Mouse (Mus musculus) forebrain, embryonic 16.5 days (tissue): Measurements from ENCODE around the gene Baiap2l1. TPM values are rescaled to one million over a fixed set of nuclear protein-coding genes. Genes with fewer than 3 reads are reported as not detected.

Source experiments
- ATAC-seq: fragments of 200-750 bp; cut with Nextera tagmentation; 2 replicates; pipeline ENCODE4 v1.8.0; 2017; ENCODE audit warnings: mild to moderate bottlenecking, moderate library complexity
- H3K27ac ChIP-seq: fragments of 300-500 bp; sonication (generic); 2 replicates; pipeline ENCODE4 v1.5.1; 2014; ENCODE audit warnings: low read length, control low read depth
- H3K27me3 ChIP-seq: fragments of 300-500 bp; sonication (generic); replicated peaks from 2 replicates; pipeline ENCODE4 v1.6.1; 2014; ENCODE audit warnings: low read length; ENCODE audit not compliant: control insufficient read depth, insufficient read depth
- H3K36me3 ChIP-seq: fragments of 300-500 bp; sonication (generic); 2 replicates; pipeline ENCODE4 v1.6.1; 2014; ENCODE audit not compliant: control insufficient read depth, insufficient read depth
- H3K4me1 ChIP-seq: fragments of 300-500 bp; sonication (generic); replicated peaks from 2 replicates; pipeline ENCODE4 v1.6.1; 2014; ENCODE audit warnings: low read length; ENCODE audit not compliant: control insufficient read depth, insufficient read depth
- H3K4me2 ChIP-seq: fragments of 300-500 bp; sonication (generic); 2 replicates; pipeline ENCODE4 v1.6.1; 2014; ENCODE audit warnings: mild to moderate bottlenecking, low read length, control low read depth
- H3K4me3 ChIP-seq: fragments of 300-500 bp; sonication (generic); replicated peaks from 2 replicates; pipeline ENCODE4 v1.5.1; 2014; ENCODE audit warnings: mild to moderate bottlenecking, low read length, control low read depth
- H3K9ac ChIP-seq: fragments of 300-500 bp; sonication (generic); replicated peaks from 2 replicates; pipeline ENCODE4 v1.6.1; 2014; ENCODE audit warnings: low read depth, low read length, control low read depth
- H3K9me3 ChIP-seq: fragments of 300-500 bp; sonication (generic); 2 replicates; pipeline ENCODE4 v1.6.1; 2016; ENCODE audit warnings: low read length; ENCODE audit not compliant: control insufficient read depth
- WGBS: fragments of 180-500 bp; shearing (Covaris S2); extraction: QIAGEN DNeasy Blood & Tissue Kit; methylation state at CpG from one replicate; pipeline ENCODE4 v1.1.7; 2014; 5-methylcytosine and 5-hydroxymethylcytosine counted together
- polyA plus RNA-seq: library from polyadenylated mRNA; unstranded; fragments of >200 nt; fragmentation: Nextera tagmentation; extraction: Ambion mirVana; gene quantifications from 2 replicates; pipeline ENCODE4 v1.2.1, GENCODE M21; 2015

Gene Baiap2l1
- polyA plus RNA-seq, 1 experiment from 2014 or later = 1.6 TPM

- Histone ChIP-seq H3K36me3 (no peaks in the 10 kb centered on the region; the same call in 1 of the 2 replicates), H3K4me2 (peak overlapping the region; percentile 61), H3K9me3 (no peaks in the 10 kb centered on the region), H3K27ac (no peak overlapping the region), H3K9ac (peak overlapping the region; percentile 16), H3K4me1 (peaks cover 43% of the 10 kb centered on the region), H3K4me3 (peak overlapping the region; percentile 13; the same call in 1 of the 2 replicates), H3K27me3 (no peaks in the 10 kb centered on the region)
- WGBS = 24% methylated on average over 14 of the region's 14 CpGs
- no peak for ATAC-seq
These were observed 99.7 kb downstream of the Baiap2l1 start for GRCm38 (mm10) chr5:144258131-144258611.

GRCm38 (mm10) chr5:144257451-144258110, 100.3 kb downstream of the Baiap2l1 start:
- no peaks in the 10 kb centered on the region for H3K36me3 ChIP-seq
- H3K27ac ChIP-seq = no peak overlapping the region
- H3K4me2 ChIP-seq = peak overlapping the region; percentile 61
- WGBS = 65% methylated on average over 3 of the region's 3 CpGs
- H3K9me3 ChIP-seq = no peaks in the 10 kb centered on the region
- no peaks in the 10 kb centered on the region for H3K27me3 ChIP-seq
- peak overlapping the region; percentile 92; the same call in 1 of the 2 replicates for H3K4me3 ChIP-seq
- peak overlapping the region; percentile 16; the same call in 1 of the 2 replicates for H3K9ac ChIP-seq
- peaks cover 42% of the 10 kb centered on the region for H3K4me1 ChIP-seq
- ATAC-seq = no peak

- WGBS = 39% methylated on average over 1 of the region's 1 CpGs
- ATAC-seq = no peak
- peaks cover 42% of the 10 kb centered on the region for H3K4me1 ChIP-seq
These were observed 101.0 kb downstream of the Baiap2l1 start for GRCm38 (mm10) chr5:144256888-144257287.

GRCm38 (mm10) chr5:144256541-144256870, 101.4 kb downstream of the Baiap2l1 start:
- Histone ChIP-seq H3K9ac (peak overlapping the region; percentile 91), H3K36me3 (no peaks in the 10 kb centered on the region), H3K4me2 (peak overlapping the region; percentile 61), H3K9me3 (no peaks in the 10 kb centered on the region), H3K4me3 (peak overlapping the region; percentile 92), H3K27ac (peak overlapping the region; percentile 83), H3K4me1 (peaks cover 42% of the 10 kb centered on the region), H3K27me3 (no peaks in the 10 kb centered on the region)
- WGBS = 7% methylated on average over 7 of the region's 7 CpGs
- no peak for ATAC-seq

More at GRCm38 (mm10) chr5:144256888-144257287, 101.0 kb downstream of the Baiap2l1 start:
- Histone ChIP-seq H3K36me3 (no peaks in the 10 kb centered on the region), H3K27me3 (no peaks in the 10 kb centered on the region), H3K4me3 (peak overlapping the region; percentile 92), H3K27ac (peak overlapping the region; percentile 83), H3K9me3 (no peaks in the 10 kb centered on the region), H3K9ac (peak overlapping the region; percentile 91), H3K4me2 (peak overlapping the region; percentile 61)

- H3K4me1 ChIP-seq = peaks cover 42% of the 10 kb centered on the region
- no peaks in the 10 kb centered on the region for H3K9me3 ChIP-seq
- H3K4me2 ChIP-seq = peak overlapping the region; percentile 61
- WGBS = under 1% methylated on average over 34 of the region's 40 CpGs
- H3K27ac ChIP-seq = peak overlapping the region; percentile 83
- peak overlapping the region; percentile 91 for H3K9ac ChIP-seq
- H3K27me3 ChIP-seq = no peaks in the 10 kb centered on the region
- peak overlapping the region; percentile 92 for H3K4me3 ChIP-seq
- no peaks in the 10 kb centered on the region for H3K36me3 ChIP-seq
- peak; percentile 67 for ATAC-seq
These were observed 102.0 kb downstream of the Baiap2l1 start for GRCm38 (mm10) chr5:144255632-144256540.

- no peaks in the 10 kb centered on the region for H3K27me3 ChIP-seq
These were observed 102.9 kb downstream of the Baiap2l1 start for GRCm38 (mm10) chr5:144254811-144255631.

GRCm38 (mm10) chr5:144254122-144254810, 103.6 kb downstream of the Baiap2l1 start:
- Histone ChIP-seq H3K4me2 (peak overlapping the region; percentile 61), H3K9ac (peak overlapping the region; percentile 91; the same call in 1 of the 2 replicates)
- WGBS = 58% methylated on average over 16 of the region's 16 CpGs

More at GRCm38 (mm10) chr5:144254811-144255631, 102.9 kb downstream of the Baiap2l1 start:
- Histone ChIP-seq H3K4me1 (peaks cover 40% of the 10 kb centered on the region), H3K4me2 (peak overlapping the region; percentile 61), H3K27ac (peak overlapping the region; percentile 83), H3K9ac (peak overlapping the region; percentile 91), H3K4me3 (peak overlapping the region; percentile 92), H3K9me3 (no peaks in the 10 kb centered on the region), H3K36me3 (no peaks in the 10 kb centered on the region)
- WGBS = under 1% methylated on average over 65 of the region's 84 CpGs
- peak; percentile 78 for ATAC-seq

GRCm38 (mm10) chr5:144253212-144253611, 104.7 kb downstream of the Baiap2l1 start:
- no peak for ATAC-seq
- H3K4me3 ChIP-seq = no peak overlapping the region

More at GRCm38 (mm10) chr5:144254122-144254810, 103.6 kb downstream of the Baiap2l1 start:
- Histone ChIP-seq H3K9me3 (no peaks in the 10 kb centered on the region), H3K36me3 (no peaks in the 10 kb centered on the region), H3K27me3 (no peaks in the 10 kb centered on the region), H3K4me1 (peaks cover 34% of the 10 kb centered on the region), H3K27ac (no peak overlapping the region), H3K4me3 (peak overlapping the region; percentile 92)
- ATAC-seq = peak; percentile 11; the same call in 1 of the 2 replicates

More at GRCm38 (mm10) chr5:144253212-144253611, 104.7 kb downstream of the Baiap2l1 start:
- H3K36me3 ChIP-seq = no peaks in the 10 kb centered on the region
- no peak overlapping the region for H3K27ac ChIP-seq
- H3K9me3 ChIP-seq = no peaks in the 10 kb centered on the region
- 80% methylated on average over 4 of the region's 4 CpGs for WGBS
- H3K27me3 ChIP-seq = no peaks in the 10 kb centered on the region
- peaks cover 24% of the 10 kb centered on the region for H3K4me1 ChIP-seq
- no peak overlapping the region for H3K9ac ChIP-seq
- no peak overlapping the region for H3K4me2 ChIP-seq
